Mouse (Mus musculus): ENCODE measurements around the gene Cux2.

- TF ChIP-seq SMC3 (IDR thresholded peaks at IDR 0.05; ENCODE audit: low read depth, low read length) = no peak
- TF ChIP-seq MAX (IDR thresholded peaks at IDR 0.05; ENCODE audit: low read length) = no peak
- TF ChIP-seq POLR2A (IDR thresholded peaks at IDR 0.05; ENCODE audit: control insufficient read depth in 1 of 2, insufficient read depth in 1 of 2, low read depth in 1 of 2, low read length in 2 of 2, poor library complexity in 1 of 2) = no peak
- no peak for TF ChIP-seq HCFC1 (IDR thresholded peaks at IDR 0.05; ENCODE audit: low read depth, low read length)
- no peak for TF ChIP-seq EP300 (IDR thresholded peaks at IDR 0.05; ENCODE audit: low read depth in 1 of 2, low read length in 2 of 2)
- TF ChIP-seq ZC3H11A (IDR thresholded peaks at IDR 0.05; ENCODE audit: low read depth, low read length) = no peak
- no peak for TF ChIP-seq SIN3A (IDR thresholded peaks at IDR 0.05; ENCODE audit: low read length)
- TF ChIP-seq ELF1 (IDR thresholded peaks at IDR 0.05; ENCODE audit: low read depth, low read length) = no peak
- no peak for TF ChIP-seq BHLHE40 (IDR thresholded peaks at IDR 0.05; ENCODE audit: borderline replicate concordance, low read depth, low read length)
- TF ChIP-seq TCF12 (IDR thresholded peaks at IDR 0.05; ENCODE audit: low read depth, low read length) = no peak
- no peak for TF ChIP-seq MAFK (IDR thresholded peaks at IDR 0.05; ENCODE audit: borderline replicate concordance, low read depth, low read length)
- TF ChIP-seq GATA1 (IDR thresholded peaks at IDR 0.05; ENCODE audit: low read depth, low read length) = no peak
- TF ChIP-seq UBTF (IDR thresholded peaks at IDR 0.05; ENCODE audit: borderline replicate concordance, insufficient read depth, low read depth, low read length) = no peak
Observed at GRCm38 (mm10) chr5:121972680-121973192, 77.2 kb downstream of the Cux2 start.
